Mouse (Mus musculus): ENCODE measurements around the gene Chrm3.

DNA sequence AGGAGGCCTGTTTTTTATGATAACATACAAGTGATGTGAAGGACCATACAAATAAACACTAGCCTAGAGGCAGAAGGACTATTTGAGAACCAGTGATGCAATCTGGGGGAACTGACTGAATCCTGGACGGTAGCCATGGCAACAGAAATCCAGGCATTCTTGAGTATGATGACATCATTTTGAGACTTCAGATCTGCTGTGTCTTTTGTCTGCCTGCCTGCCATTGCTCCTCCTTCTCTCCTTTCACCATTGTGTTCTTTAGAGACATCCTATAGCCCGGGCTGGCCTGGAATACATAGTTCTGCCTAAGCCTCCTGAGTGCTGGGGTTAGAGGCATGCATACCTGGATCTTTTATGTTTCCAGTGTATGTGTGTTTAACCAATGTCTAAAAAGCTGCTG is 430.7 kb downstream of the Chrm3 start:
- TF ChIP-seq CTCF (IDR thresholded peaks at IDR 0.05; ENCODE audit: control insufficient read depth, insufficient read depth, insufficient read length) (no peak), MAX (IDR thresholded peaks at IDR 0.05) (no peak), CEBPB (IDR thresholded peaks at IDR 0.05; ENCODE audit: low read depth) (no peak), MYOG (IDR thresholded peaks at IDR 0.05; ENCODE audit: control insufficient read depth, extremely low read depth, insufficient read length) (no peak), USF1 (IDR thresholded peaks at IDR 0.05; ENCODE audit: low read depth) (no peak)
